Mouse (Mus musculus): ENCODE results near the gene Sobp.

DNA sequence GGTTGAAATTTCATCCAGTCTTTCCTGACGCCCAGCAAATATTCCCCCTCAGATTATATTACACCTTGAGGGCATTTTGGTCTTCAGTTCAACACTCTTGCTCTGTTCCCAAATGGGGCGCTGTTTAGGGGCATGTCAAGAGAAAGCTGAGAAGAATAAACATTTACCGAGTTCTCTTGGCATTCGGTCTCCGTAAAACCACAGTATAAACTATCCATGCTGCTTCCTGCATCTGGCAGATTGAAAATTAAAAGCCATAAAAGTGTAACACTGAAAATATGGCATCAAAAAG lies 170.9 kb downstream of the Sobp start:
- TF ChIP-seq CTCF (conservative IDR thresholded peaks at IDR 0.05; ENCODE audit: low read length): no peak
- no peak for TF ChIP-seq NANOG (IDR thresholded peaks at IDR 0.05; ENCODE audit: borderline replicate concordance, low read length)
